Mouse (Mus musculus) neural tube, embryonic 10.5 days (tissue): ENCODE measurements at regions not wholly inside any gene's neighbourhood (a gene's known extent, or its start where the extent isn't known, plus 50 kb on each side); places are given as distances from the start of the nearest gene placed in this dataset.

Experiments
- DNase-seq: peaks from one replicate; pipeline ENCODE4 v3.0.0-alpha.2; 2017; ENCODE audit warnings: low spot score; ENCODE audit errors: extremely low spot score

DNA sequence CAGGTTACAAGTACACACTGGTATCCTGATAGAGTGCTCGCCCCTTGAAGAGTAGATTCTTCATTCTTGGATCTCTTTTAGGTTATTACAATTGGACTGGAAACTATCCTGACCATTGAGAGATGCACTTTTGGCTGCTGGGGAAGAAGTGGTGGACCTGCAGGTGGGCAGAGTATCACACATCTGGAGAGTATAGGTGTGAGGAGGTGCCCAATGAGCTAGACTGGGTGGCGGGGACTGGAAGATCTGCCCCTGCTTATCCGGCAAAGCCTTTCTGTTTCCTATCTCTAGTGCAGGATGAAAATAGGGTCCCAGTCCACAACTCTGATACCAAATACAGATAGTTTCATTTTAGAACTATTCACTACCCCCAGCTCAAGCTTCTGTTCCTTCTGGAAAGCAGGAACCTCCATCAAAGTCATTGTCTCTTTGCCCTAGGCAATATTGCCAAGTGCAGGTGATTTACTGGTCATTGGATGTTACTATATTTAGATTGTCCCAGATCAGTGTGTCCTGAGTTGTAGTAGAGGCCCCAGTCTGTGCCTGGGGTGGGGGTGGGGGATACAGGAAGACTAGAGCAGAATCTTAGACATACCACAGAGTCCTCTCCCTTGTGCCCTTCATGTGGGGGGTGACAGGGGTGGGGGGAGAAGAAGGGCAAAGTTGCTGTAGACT lies 62.5 kb upstream of the Ube2e1 start:
- no peak for DNase-seq

DNA sequence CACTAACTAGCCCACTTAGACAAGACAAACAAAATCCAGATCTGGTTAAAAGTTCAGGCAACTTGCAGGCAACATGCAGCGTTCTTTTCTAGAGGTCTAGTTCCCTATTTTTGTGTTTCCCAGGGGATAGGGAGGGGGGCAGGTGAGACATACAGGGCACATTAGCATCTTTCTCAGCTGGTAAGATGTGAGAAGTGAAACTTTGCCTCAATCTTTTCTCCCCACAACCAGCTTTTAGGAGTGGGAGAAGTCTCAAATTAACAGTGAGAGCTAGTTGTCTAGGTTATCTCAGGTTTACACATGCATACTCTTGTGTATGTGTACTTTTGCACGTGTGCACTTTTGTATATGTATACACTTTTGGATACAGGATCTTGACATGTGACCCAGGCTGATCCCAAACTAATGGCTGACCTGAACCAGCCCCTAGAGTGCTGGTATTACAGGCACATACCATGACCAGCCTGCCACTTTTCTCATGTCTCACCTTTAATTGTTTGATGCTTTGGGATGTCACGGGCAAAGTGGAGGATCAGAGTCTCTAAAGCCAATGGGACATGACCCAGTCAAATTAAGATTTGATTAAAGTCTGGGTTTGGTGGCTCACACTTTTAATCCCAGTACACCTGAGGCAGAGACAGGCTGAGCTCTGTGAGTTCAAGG lies 60.3 kb upstream of the Ube2e1 start:
- no peak for DNase-seq

DNA sequence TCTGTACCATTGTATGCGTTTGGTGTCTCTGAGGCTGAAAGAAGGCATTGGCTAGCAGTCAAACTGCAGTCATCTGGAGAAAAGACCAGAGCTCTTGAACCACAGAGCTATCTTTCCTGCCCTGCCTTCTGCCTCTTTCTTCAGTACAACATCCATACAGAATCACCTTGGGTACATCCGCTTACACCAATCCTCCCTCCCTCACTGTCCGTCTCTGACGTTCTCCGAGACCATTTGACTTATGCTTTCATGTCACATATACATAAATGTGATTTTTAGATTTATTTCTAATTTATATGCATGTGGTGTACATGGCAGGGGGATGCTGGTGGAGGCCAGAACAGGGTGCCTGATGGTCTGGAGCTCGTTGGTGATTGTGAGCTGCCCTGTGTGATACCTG lies 57.7 kb upstream of the Ube2e1 start:
- no peak for DNase-seq

DNA sequence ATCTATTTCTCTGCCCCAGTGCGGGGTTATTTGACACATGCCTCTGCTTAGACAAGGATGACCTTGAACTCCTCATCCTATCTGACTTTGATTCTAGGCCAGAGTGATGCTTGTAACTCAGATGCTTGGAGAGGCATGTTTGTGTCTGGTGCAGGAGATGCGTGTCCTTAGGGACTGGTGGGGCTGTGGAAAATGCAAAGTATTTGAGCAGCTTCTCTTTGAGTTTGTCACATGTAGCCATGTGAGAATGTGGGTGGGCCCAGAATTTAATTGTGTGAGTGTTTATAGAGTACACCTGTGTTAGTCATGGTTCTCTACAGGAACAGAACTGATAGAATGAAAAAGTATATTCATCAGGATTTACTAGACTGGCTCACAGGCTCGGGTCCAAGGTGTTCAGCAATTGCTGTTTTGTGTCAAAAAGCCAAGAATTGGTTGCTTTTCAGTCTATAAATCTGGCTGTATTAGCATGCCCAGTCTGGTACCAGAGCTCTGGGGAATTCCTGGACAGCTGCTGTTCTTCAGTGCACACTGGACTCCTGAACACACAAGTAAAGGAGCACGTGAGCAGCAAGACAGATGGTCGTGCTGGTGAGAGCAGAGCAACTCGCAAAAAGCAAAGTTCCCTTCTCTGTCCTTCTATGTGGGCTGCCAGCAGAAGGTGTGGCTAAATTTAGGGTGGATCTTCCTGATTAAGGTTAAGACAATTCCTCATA lies 54.5 kb upstream of the Ube2e1 start:
- DNase-seq, result no peak
